Mouse (Mus musculus) stomach, postnatal 0 days (tissue): ENCODE measurements around the gene Itih2.

Source experiments
- CTCF ChIP-seq: IDR thresholded peaks from 2 replicates; pipeline ENCODE4 v1.5.1; 2016; ENCODE audit warnings: antibody characterized with exemption, low read depth, mild to moderate bottlenecking, moderate library complexity
- EP300 ChIP-seq: optimal IDR thresholded peaks from 2 replicates; pipeline ENCODE3; 2016; ENCODE audit warnings: antibody characterized with exemption

- no peak for TF ChIP-seq CTCF
- no peak for TF ChIP-seq EP300
Measured at GRCm38 (mm10) chr2:10108535-10109189, 22.5 kb downstream of the Itih2 start.
